Mouse (Mus musculus) left cerebral cortex, adult 2 months (tissue): ENCODE measurements at regions not wholly inside any gene's neighbourhood (a gene's known extent, or its start where the extent isn't known, plus 50 kb on each side); places are given as distances from the start of the nearest gene placed in this dataset.

Source experiments
- DNase-seq, 2 experiments: peaks; one replicate each; pipeline ENCODE4 v3.0.0; 2021 to 2022; ENCODE audit warnings: low spot score in 2 of 2, mixed read lengths in 1 of 2; ENCODE audit errors: extremely low spot score in 1 of 2
- H3K27ac ChIP-seq: fragments of 200-600 bp; 2 replicates; pipeline ENCODE4 v1.8.1; 2022
- H3K4me3 ChIP-seq: fragments of 200-600 bp; 2 replicates; pipeline ENCODE4 v1.8.1; 2022
- CTCF ChIP-seq: fragments of 200-600 bp; IDR thresholded peaks from 2 replicates; pipeline ENCODE4 v1.8.1; 2022; ENCODE audit warnings: antibody characterized with exemption, mild to moderate bottlenecking, moderate library complexity
- intact Hi-C: fragments of 180-260 bp; cut with DNase I; formaldehyde crosslinking; loops from one replicate; pipeline ENCODE4 v1.15.1; 2025

DNA sequence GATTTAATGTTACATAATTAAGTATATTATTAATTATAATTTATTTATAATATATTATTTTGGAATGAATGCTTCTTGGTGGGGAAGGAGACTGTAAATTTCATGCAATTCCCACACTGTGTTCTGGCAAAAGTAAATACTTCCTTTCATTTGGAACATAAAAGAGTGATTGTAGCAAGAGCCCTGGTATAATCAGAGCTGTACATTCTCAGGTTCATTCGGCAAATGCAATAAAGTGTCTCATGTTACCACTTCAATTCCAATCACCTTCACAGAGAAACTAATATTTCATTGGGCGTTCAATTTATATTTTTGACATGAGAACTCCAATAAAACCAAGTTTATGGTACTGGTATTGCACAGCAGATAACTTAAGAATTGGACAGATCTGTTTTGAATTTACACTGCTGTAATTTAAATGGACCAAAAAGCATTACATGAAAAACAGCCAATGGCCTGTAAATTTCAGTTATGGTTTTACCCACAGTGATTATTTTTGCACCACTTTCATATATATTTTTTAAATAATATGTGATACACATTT lies 569.0 kb downstream of the Pcdh7 start:
- TF ChIP-seq CTCF = no peak
- H3K27ac ChIP-seq = no peak overlapping the region
- no peak for DNase-seq
- intact Hi-C loops = no loop called here
- no peak overlapping the region for H3K4me3 ChIP-seq

DNA sequence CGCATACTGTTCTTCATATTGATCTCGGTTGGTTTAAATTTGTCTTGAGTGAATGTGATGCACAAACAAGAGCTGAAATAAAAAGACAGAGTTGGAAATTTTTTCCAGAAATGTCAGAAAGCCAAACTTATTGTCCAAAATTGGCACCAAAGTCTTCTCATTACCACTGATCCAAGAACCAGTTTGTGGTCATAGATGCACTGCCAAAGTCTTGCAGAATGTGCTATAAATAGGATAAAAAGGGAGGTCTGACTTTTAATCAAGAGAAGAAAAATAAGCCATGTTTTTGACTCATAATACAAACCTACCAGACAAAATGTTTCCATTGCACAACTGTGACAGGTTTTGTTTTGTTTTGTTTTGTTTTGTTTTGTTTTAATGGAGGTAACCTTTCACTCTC lies 573.5 kb downstream of the Pcdh7 start:
- TF ChIP-seq CTCF = no peak
- DNase-seq = no peak
- H3K27ac ChIP-seq = no peak overlapping the region
- no peak overlapping the region for H3K4me3 ChIP-seq
- intact Hi-C loops = no loop called here

DNA sequence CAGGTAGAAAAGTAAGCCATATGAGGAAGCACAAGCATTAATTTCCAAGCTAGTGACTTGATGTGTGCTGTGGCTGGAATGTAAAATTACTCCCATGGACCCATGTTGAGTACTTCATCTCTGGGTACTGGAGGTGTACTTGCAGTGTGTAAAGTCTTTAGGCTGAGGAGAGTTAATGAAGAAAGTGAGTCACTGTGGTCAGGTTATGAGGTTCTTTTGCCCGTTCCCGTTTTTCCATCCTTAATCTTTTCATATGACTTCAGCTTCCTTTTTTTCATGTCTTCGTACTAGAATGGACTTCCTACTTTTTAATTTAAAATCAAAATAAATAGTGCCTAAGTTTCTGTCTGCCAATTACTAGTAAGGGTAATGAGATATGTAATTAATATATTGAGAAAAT lies 577.1 kb downstream of the Pcdh7 start:
- intact Hi-C loops = no loop called here
- TF ChIP-seq CTCF = no peak
- Histone ChIP-seq H3K4me3 (no peak overlapping the region), H3K27ac (no peak overlapping the region)
- no peak for DNase-seq

DNA sequence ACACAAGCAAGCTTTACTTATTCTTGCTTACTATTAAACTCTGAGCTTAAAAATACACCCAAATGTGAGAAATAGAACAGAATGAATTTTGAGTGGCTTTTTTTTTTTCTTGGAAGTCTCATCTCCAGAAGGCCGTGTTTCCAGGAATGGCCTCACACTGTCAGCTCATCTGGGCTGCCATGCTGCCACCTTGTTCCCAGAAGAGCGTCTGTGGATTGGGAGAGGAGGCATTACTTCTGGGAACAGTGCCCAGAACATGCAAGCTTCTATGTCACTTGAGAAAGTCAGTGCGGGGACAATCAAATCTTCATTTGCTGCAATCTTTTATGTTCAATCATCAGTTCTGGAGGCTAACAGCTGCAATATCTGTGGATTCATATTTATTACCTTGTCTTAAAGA lies 613.6 kb downstream of the Pcdh7 start:
- no peak for TF ChIP-seq CTCF
- Histone ChIP-seq H3K27ac (no peak overlapping the region), H3K4me3 (no peak overlapping the region)
- DNase-seq = peak; percentile 10 to 13
- intact Hi-C loops = no loop called here
